Mouse (Mus musculus): Measurements from ENCODE around the gene March9.

March9 gene

DNA sequence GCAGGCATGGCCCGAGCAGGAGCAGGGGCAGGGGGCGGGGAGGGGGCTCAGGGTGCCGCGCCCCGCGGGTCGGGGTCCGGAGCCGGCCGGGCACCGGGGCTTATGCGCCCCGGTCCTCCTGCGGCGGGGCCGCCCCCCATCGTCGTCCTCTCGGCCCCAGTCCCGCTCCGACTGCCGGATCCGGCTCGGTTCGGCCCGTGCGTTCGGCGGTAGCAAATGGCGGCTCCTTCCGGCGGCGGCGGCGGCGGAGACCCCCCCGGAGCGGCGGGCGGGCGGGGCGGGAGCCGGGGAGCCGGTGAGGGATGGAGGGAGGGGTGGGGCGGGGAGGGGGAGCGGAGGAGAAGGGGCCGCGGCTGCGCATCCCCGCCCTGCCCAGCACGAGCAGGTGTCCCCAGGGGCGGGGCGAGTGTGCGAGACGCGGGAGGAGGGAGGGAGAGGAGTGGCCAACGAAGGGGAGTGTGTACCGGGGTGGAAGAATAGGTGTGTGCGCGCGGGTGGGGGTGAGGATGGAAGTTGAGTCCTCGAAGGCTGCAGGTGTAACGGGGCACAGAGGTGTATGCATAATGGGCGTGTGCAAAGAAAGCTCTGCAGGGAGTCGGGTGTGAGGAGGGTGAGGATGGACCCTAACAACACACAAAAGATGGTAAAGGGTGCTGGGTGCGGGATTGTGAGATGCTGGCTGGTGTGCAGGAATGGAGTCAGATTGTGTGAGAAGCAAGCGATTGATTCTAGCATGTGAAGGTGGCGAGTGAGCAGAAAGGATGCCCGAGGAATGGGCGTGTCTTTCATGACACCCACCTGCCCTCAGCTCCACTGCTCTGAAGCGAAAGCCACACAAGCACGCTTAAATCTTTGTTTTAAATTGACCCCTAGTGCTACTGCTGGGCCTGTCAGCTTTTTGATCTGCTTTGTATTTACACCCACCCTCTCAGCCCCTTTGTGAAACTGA lies at the start of gene March9:
March9 (minus strand) TSS at position 217 of the 949 bp plus-strand sequence.
- DNase-seq = peak; percentile 87

DNA sequence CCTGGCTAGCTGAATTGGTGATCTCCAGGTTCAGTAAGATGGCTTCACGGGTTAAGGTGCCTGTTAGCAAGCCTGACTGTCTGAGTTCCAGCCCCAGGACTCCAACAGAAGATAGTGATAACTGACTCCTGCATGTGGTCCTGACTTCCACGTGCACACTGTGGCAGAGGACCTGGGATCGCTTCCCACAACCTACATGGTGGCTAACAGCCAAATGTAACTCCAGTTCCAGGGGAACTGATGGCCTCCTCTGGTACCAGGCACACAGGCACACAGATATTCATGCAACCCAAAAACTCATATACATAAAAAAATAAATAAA lies 48.2 kb upstream of the March9 start:
- DNase-seq = no peak

DNA sequence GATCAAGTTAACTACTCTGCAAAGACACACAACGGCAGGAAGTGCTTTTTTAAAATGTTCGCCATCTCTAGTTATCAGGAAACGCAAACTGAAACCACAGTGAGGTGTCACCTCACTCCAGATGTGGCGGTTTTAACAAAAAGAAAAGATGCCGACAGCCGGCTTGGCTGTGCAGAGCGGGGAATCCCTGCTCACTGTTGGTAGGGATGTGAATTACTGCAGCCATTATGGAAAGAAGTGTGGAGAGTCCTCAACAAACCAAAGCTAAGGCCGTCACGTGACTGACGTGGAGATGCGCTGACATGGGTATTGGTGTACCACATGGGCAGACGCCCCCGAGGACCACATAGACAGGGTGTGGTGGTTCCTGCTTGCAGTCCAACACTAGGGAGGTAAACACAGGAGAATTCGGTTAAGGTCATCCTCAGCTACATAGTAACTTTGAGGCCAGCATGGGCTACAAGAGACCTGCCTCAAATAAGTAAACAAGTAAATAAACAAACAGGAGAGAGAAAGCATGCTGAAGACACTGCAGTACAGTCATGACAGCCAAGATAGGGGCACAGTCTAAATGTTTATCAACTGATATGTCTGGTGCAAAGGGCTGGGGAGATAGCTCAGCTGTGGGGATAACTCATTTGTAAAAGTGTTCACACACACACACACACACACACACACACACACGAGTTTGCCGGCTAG lies 47.7 kb upstream of the March9 start:
- DNase-seq = no peak

DNA sequence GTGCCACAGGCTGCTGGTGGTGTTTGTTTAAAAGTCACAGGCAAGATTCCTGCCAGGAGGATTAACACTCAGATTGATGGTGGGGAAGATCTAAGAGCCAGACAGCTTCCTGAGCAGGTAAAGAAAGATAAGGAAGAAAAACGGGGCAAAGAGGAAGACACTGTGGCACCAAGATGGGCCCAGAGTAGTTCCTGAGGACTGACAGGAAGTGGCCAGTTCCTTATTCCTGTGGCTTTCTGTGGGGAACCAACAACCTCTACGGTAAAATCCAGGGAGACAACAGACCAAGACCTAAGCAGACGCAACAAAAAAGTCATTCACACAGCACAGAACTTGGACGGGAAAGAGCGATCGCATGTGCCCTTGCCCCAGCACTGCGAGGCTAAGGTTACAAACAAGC lies 43.6 kb upstream of the March9 start:
- no peak for DNase-seq

DNA sequence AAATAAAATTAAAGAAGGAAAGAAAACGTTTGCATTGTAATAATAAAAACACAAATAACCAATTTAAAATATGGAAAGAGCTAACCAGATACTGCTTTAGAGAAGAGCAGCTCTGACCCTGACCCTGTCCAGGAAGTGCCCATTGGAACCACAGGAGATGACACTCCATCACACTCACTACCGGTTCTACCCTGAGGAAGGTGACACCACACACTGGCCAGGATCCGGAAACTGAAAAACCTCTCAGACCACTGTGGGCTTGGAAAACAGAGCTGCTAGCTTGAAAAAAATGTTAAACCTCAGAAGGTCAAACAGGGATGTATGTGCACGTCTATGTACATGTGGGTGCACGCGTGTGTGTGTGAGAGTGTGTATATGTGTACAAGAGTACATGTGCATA lies 41.2 kb upstream of the March9 start:
- DNase-seq = no peak

DNA sequence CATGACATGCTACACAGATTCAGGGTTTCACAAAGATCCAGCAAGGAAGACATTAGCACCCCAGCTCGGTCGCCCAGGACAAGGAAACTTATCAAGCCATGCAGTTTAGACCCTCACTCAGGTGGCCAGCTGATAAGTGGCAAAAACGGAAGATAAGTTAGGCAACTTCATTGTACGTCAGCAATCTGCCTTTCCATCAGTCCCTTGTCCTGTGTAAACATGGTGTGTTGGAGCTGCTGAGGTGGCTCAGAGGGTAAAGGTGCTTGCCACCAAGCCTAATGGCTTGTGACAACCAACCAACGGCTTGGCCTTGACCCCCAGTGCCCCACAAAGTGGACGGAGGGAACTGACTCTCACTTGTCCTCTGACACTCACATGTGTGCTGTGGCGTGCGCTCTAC lies 40.4 kb upstream of the March9 start:
- no peak for DNase-seq

DNA sequence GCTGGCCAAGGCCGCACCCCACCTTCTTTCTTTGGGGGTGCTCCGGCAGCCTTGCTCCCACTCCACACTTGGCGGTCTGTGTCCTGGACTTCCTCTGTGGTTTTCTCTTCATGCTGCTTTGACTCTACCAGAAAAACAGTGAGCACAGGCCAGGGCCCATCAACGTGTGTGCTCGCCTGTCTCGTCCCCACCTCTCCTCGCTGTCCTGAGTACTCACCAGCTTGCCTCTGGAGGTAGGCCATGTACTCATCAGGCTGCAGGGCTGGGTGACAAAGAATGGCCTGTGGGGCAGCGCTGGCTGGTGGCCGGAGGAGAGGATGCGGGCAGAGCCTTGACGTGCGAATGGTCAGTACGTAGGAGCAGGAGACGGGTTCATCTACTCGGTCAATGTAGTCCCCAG lies 39.9 kb upstream of the March9 start:
- no peak for DNase-seq

DNA sequence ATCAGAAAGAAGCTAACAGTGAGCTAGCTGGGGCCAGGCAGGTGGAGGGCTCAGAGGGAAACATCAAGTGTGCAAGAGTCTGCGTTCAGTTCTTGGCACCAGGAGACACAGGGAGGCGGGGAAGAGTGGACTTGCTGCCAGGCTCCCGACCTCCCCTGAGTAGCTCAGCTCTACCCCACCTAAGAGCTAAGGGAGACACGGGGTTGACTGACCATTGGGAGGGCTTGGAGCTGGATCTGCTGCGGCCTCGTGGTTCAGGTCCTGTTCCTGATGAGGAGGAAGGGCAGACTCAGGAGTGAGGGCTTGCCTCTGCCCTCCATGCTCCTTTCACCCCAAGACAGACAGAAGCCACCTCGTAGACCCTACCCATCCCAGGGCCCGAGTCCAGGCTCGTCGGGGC lies 39.2 kb upstream of the March9 start:
- DNase-seq = no peak

DNA sequence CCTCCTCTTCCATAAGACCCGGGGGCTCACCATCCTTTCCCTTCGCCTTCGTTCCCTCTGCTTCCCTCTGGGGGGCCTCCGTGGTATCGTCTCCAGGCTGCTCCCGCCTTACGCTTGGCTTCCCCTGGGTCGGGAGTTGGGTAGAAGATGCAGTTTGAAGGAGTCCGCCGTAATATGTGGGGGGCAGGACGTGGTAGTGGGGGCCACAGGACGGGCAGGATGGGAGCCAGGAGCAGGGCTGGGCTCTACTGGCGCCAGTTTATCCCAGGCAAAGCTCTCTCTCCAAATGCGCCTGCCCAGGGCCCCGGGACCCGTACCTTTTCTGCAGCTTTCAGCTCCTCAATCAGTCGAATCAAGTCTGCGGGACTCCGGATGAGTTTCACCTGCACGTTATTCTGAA lies 38.5 kb upstream of the March9 start:
- no peak for DNase-seq

DNA sequence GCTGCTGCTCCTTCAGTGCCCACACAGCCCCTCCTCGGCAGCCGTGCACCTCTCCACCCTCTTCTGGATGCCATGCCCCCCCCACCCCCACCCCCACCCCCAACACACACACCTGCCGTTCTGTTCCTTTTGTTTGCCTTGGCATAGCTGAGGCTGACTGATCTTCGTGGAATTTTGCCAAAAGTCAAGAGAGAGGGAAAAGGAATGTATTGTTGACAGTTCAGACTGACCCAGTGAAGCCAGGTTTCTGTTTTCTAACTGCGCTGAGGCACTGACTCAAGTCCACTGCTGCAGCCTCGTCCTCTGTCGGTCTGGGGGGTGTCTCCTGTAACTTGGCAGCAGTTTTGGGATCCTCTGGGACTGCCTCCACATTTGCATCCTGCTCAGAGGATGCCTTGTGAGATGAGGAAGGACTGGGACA lies 34.4 kb upstream of the March9 start:
- no peak for DNase-seq

DNA sequence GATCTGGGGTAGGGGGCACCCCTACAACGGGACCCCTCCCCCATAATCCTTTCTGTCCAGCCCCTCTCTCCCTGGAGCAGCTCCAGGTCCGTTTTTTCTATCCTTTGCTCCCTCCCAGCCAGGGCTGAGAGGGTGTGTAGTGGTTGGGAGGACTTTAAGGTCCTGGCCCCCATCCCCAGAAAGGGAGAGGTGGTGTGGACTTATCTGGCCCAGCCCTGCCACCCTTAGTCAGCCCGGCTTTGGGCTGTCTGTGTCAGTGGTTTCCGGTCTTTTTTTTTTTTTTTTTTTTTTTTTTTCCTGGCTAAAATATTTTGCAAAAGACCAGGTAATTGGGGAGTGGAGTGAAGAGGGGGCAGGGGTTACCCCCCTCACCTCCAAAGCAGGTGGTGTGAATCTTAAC lies 32.8 kb upstream of the March9 start:
- DNase-seq = no peak

DNA sequence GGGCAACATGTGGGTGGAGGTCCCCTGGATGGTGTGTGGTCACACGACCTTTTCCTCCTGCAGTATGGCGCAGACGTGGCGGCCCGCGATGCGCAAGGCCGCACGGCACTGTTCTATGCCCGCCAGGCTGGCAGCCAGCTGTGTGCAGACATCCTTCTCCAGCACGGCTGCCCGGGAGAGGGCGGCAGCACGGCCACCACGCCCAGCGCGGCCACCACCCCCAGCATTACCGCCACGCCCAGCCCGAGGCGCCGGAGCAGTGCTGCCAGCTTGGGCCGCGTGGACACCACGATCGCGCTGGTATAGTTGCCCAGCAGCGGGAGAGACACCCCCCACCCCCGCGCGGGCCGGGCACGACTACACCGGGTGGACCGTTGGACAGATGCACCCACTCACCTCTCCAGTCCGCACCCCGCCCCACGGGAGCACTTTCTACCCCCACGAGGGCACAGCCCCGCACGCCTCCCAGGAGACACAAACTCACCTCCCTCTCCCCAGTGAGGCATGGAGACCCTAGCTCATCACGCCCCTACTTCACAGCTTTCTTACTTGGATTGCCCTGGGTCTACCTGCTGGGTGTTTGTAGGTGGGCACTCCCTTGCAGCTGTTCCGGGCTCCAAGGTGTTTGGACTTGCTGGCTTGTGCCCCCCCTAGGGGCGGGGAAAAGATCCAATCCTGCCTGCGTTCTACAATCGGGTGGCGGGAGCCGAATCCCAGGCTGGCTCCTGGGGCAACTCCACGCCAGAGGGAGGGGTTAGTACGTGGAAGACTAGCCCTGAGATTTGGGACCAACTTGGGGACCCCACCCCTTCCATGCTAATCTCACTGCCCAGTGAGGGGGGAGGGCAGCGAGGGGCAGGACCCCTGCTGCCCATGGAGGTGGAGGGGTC lies 31.8 kb upstream of the March9 start:
- DNase-seq = no peak

DNA sequence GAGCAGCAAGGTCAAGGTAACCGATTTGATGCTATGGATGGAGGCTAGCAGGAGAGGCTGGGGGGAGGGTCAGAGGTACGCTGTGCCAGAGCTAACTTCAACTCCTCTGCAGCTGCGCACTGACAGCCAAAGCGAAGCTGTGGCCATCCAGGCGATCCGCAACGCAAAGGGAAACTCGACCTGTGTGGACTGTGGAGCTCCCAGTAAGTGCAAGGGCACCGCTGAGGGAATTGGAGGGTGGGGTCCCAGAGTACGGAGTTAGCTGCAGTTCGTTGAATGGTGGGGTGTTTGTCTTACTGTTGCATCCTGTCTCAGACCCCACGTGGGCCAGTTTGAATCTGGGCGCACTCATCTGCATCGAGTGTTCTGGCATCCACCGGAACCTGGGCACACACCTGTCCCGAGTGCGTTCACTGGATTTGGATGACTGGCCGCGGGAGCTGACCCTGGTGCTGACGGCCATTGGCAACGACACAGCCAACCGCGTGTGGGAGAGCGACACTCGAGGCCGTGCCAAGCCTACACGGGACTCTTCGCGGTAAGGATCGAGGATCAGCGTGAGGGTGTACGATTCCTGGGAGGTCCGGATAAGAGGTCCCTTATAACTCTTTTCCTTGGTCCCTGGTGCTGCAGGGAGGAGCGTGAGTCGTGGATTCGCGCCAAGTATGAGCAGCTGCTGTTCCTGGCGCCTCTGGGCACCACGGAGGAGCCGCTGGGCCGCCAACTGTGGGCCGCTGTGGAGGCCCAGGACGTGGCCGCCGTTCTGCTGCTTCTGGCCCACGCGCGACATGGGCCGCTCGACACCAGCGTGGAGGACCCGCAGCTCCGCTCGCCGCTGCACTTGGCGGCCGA lies 30.8 kb upstream of the March9 start:
- peak; percentile 60 for DNase-seq

DNA sequence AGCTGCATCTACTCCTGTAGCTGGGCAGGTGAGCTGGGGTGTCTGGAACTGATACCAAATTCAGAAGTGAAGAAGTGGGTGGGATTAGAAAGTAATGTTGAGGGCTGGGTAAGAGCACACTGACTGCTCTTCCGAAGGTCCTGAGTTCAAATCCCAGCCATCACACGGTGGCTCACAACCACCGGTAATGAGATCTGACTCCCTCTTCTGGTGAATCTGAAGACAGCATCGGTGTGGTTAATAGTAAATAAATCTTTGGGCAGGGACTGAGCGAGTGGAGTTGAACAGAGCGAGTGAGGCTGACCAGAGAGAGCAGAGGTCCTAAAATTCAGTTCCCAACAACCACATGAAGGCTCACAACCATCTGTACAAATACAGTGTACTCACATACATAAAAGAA lies 25.6 kb upstream of the March9 start:
- no peak for DNase-seq

DNA sequence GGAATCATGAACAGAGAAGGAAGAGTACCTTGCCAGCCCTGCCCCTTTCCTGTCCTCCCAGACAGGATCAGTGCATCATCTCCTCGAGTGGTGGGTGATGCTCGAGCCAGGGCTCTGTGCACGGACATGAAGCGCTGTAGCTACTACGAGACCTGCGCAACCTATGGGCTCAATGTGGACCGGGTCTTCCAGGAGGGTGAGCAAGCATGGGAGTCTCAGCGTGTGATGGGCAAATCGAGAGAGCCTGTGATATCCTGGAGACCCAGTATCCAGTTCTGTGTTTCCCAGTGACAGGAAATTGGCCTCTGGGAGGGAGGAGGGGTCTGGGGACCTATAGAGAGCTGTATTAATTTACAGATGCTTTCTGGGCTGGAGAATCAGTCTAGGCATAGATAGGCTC lies 25.1 kb upstream of the March9 start:
- DNase-seq = no peak

DNA sequence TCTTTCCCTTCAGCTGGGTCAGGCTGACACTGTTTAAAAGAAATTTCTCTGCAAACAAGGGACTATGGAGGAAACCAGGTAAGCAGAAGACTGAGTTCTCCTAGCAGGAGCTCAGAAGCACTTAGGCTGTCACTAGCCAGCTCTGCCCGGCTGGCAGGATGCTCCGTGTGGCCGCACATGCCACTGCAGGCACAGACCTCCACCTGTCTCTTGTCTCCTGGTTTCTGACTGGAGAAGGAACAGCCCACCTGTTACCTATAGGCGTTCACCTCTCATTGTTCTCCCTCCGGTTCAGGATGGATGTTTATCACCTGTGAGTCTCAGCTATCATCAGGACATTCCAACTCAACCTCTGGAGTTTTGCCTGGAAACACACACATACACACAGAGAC lies 23.9 kb upstream of the March9 start:
- no peak for DNase-seq

DNA sequence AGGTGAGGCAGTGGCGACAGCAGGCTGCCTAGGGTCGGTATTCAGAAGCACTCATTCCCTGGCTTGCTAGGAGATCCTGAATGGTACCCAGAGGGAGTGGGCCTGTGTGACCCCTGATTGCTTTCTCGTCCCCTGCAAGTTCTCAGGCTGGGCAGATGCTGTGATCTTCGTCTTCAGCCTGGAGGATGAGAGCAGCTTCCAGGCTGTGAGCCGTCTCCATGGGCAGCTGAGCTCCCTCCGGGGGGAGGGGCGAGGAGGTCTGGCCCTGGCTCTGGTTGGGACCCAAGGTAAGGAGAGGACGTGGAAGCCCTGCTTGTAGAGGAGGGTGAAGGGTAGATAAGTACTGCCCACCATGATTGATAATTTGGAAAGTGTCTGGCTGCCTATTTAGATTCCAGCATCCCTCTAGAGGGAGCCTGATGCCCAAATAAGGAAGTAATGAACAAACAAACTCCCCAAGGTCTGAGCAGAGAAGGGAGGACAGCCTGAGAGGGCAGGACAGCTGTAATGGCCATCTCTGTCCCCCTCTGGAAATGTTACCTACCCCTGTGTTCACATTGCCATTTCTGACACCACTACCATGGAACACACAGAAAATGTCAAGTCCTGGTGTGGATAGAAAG lies 23.4 kb upstream of the March9 start:
- DNase-seq = no peak

DNA sequence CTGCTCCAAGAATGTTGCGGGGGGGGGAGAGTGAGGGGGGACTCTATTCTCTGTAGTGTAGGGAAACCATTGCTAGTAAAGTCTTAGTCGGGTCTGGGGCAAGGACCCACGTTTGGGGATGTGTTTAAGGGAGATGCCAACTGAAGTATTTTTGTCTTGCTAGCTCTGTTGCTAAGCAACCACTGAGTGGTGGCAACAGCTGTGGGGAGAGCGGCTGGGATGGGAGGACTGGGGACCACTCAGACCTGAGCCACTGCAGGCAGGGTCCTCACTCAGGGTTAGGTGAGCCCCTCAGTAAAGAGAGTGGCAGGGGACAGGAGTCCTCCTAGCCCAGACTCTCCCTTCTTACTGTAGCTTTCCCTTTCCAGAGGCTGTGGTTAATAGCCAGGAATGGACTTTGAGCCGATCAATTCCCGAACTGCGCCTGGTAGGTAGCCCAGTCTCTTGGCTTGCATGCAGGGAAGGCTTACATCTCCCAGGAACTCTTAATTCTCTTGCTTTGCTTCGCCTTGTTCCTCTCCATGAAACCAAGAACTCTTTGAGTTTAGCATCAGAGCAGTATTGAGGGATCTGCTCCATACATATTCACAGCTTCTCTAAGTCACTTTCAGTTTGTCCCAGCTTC lies 22.1 kb upstream of the March9 start:
- peak; percentile 64 for DNase-seq

DNA sequence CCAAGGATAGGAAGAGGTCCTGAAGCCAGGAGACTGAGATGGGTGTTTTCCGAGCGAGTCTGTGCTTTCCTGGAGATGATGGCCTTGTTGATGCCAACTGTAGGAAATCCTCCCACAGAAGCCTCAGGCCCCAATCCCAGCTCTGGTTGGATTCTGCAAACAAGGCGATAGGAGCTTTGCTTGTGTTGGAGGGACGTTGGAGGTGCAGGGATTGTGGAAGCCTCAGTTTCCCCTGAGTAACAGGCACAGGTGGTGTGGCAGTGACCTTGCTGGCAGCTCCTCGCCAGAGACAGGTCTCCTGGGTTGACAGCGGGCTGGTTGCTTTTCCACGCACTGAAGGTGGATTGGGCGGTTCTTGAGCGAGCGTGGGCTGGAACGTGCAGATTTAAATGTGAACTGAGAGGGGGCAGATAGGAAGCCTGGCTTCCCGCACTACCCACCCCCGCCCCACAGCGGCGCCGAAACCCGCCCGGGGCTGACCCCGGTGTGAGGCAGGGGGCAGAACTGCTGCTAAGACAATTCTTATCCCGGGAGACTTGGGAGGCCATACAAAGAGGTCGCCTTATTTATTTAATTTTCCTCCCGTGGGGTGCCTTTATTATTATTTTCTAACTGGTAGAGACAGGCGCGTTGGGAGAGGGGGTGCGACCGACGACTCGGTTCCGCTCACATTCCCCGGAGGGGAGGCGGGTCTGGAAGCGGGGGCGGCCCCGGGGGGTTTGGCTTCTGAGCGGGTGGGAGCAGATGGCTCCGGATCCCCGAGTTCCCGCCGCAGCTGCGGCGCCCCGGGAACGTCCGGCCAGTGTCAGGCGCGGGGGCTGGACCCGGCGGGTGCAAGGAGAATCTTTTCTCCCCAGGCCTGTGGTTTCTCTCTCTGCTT lies 21.2 kb upstream of the March9 start:
- no peak for DNase-seq

DNA sequence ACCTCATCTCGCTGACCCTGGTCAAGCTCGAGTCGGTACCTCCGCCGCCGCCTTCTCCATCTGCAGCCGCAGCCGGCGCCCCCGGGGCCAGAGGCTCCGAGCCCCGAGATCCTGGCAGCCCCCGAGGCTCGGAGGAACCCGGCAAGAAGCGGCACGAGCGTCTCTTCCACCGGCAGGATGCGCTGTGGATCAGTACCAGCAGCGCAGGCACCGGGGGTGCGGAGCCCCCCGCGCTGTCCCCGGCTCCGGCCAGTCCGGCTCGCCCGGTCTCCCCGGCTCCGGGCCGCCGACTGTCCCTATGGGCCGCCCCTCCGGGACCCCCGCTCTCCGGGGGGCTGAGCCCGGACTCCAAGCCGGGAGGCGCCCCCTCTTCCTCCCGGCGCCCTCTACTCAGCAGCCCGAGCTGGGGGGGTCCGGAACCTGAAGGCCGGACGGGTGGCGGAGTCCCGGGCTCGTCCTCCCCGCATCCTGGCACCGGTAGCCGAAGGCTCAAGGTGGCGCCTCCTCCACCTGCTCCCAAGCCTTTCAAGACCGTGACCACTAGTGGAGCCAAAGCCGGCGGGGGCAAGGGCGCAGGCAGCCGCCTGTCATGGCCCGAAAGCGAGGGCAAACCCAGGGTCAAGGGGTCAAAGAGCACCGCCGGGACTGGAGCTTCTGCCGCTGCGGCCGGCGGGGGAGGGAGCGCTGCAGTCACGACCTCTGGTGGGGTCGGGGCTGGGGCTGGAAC lies 19.8 kb upstream of the March9 start:
- peak; percentile 56 for DNase-seq
